Comparison of ENCODE assay signal across 14 mouse cellular contexts in genomic region chr8:98372711-98373420, GRCm38 (mm10).
DNase-seq lines count a peak whose midpoint lies in the region; ATAC-seq and TF ChIP-seq lines count a peak whose summit lies in the region.
"Had no signal": no experiment of that assay in that cellular context is flagged by ENCODE, and none has a peak within 500 bp of the region (broad histone marks: within the 10 kb centered on the region; RNA-seq: fewer than 3 reads in every experiment).

No protein-coding gene starts in this region.

- H3K27ac ChIP-seq in ES-Bruce4 (ENCODE audit: insufficient read depth, low read length): no peak overlapping the region
- H3K27ac ChIP-seq in embryonic facial prominence, embryonic 11.5 days (replicated peaks; ENCODE audit: low read depth, low read length): no peak overlapping the region
- H3K27ac ChIP-seq: macrophage had no signal

- TF ChIP-seq POLR2A in ES-Bruce4 (IDR thresholded peaks at IDR 0.05; ENCODE audit: insufficient read depth, low read length): no peak

- 0 out of 2 replicates have a peak, but pooled peaks have one; percentile 20 for TF ChIP-seq EP300 in ES-Bruce4 (IDR thresholded peaks at IDR 0.05; ENCODE audit: insufficient read depth, low read depth, low read length)

- H3K4me2 ChIP-seq in embryonic facial prominence, embryonic 11.5 days (ENCODE audit: low read depth, low read length): no peak overlapping the region
- H3K4me2 ChIP-seq: heart, embryonic 11.5 days had no signal

- WGBS in embryonic facial prominence, embryonic 11.5 days: 45% methylated on average over 3 of the region's 4 CpGs

- no peaks in the 10 kb centered on the region for H3K9me3 ChIP-seq in ES-Bruce4 (replicated peaks; ENCODE audit: control insufficient read depth, insufficient read depth, low read length, poor library complexity, severe bottlenecking)
- no peaks in the 10 kb centered on the region for H3K9me3 ChIP-seq in embryonic facial prominence, embryonic 11.5 days (replicated peaks; ENCODE audit: control insufficient read depth, low read length)

- no peak; the same call in 1 of the 2 replicates for ATAC-seq in embryonic facial prominence, embryonic 11.5 days (replicated peaks; ENCODE audit: insufficient number of reproducible peaks, low FRiP score, low TSS enrichment, low read depth)
- ATAC-seq: activated CD4-positive, CD25-positive, alpha-beta regulatory T cell, adult 4 months had no signal

- no peak overlapping the region for H3K9ac ChIP-seq in ES-Bruce4 (ENCODE audit: low read depth, poor library complexity, severe bottlenecking)
- H3K9ac ChIP-seq in embryonic facial prominence, embryonic 11.5 days (replicated peaks; ENCODE audit: low read length): no peak overlapping the region

- DNase-seq in embryo, embryonic 10 days (ENCODE audit: low spot score): peak; percentile 18
- no peak for DNase-seq in embryo, embryonic 9.5 days (ENCODE audit: extremely low spot score)
- DNase-seq in kidney, postnatal 14 days: peak; percentile 30
- no peak for DNase-seq in kidney, adult 11 months
- peak; percentile 6 for DNase-seq in embryonic facial prominence, embryonic 11.5 days (ENCODE audit: low spot score)
- DNase-seq in frontal cortex, adult 2 months (ENCODE audit: extremely low spot score in 1 of 2, low spot score in 1 of 2): no peak
- DNase-seq in ovary, postnatal 14 days (ENCODE audit: low spot score): no peak
- DNase-seq: cerebellum, adult 11-12 months; right cerebral cortex, postnatal 4 days; thymus, postnatal 4 days had no signal

- no peak for TF ChIP-seq CTCF in ES-Bruce4 (IDR thresholded peaks at IDR 0.05; ENCODE audit: low read depth, low read length)

- H3K36me3 ChIP-seq in ES-Bruce4 (ENCODE audit: control insufficient read depth, insufficient read depth, low read length, poor library complexity, severe bottlenecking): no peaks in the 10 kb centered on the region
- H3K36me3 ChIP-seq in embryonic facial prominence, embryonic 11.5 days (replicated peaks; ENCODE audit: control insufficient read depth, insufficient read depth, low read depth, low read length): no peaks in the 10 kb centered on the region

- H3K27me3 ChIP-seq in ES-Bruce4 (ENCODE audit: control insufficient read depth, insufficient read depth, low read length, poor library complexity, severe bottlenecking): no peaks in the 10 kb centered on the region
- no peaks in the 10 kb centered on the region for H3K27me3 ChIP-seq in embryonic facial prominence, embryonic 11.5 days (ENCODE audit: control insufficient read depth, insufficient read depth, low read length)

- H3K4me3 ChIP-seq in ES-Bruce4 (ENCODE audit: low read depth, low read length): no peak overlapping the region; the same call in 1 of the 2 replicates
- H3K4me3 ChIP-seq in embryonic facial prominence, embryonic 11.5 days (ENCODE audit: low read depth, low read length): no peak overlapping the region

- H3K4me1 ChIP-seq in ES-Bruce4 (ENCODE audit: control insufficient read depth, insufficient read depth, low read length): no peaks in the 10 kb centered on the region
- H3K4me1 ChIP-seq in embryonic facial prominence, embryonic 11.5 days (ENCODE audit: control insufficient read depth, insufficient read depth, low read length): no peaks in the 10 kb centered on the region

Comparison
In these comparisons a context has a peak if more than half of its experiments do, and no peak if none do; other contexts are left out.
1. DNase-seq: peak in embryo, embryonic 10 days (single experiment), kidney, postnatal 14 days (single experiment) and embryonic facial prominence, embryonic 11.5 days (single experiment); none in embryo, embryonic 9.5 days (single experiment), kidney, adult 11 months (single experiment), frontal cortex, adult 2 months (0 of 2) and ovary, postnatal 14 days (single experiment).